Mouse (Mus musculus): ENCODE measurements around the gene Plac1.

The Plac1 gene

GRCm38 (mm10) chrX:53107127-53107526 lies 132.8 kb downstream of the Plac1 start:
- DNase-seq (ENCODE audit: low spot score), result no peak

GRCm38 (mm10) chrX:53101165-53101564 lies 138.7 kb downstream of the Plac1 start:
- DNase-seq (ENCODE audit: low spot score), result no peak

DNA sequence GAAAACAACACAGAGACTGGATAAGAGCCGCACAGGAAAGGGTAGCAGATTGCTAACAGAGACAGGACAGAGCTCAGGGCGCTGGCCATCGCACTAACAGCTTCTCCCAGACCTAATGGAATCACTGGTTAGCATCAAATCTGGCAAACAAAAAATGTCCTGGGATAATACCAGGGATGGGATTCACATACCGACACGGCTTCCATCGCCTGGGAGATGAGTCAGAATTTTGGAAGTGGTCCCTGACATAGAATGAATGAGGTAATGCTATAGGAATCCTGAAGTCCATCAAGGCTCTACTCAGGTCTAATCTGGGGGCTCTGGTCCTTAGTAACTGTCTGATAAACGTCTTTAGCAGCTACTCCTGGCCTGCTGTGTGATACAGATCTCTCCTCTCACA lies 140.0 kb downstream of the Plac1 start:
- no peak for DNase-seq (ENCODE audit: low spot score)

- no peak for DNase-seq (ENCODE audit: low spot score)
Observed at GRCm38 (mm10) chrX:53099266-53099665, 140.6 kb downstream of the Plac1 start.

DNA sequence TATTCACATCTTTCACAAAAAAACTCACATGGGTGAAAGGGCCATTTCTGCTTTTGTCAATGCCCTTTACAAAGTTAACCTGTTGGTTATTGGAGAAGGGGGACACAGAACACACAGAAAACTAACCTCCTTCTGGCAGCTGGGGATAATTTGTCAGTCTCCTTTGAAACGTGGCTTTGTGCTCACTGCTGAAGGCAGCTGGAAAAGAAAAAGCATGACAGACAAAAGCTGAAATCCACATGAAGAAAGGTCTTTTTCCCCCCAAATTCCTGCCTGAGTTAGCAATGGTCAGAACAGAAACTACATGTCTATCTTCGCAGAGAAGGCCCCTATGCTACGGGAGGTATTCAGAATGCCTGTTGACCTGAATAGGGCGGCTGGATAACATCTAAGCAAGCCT lies 141.6 kb downstream of the Plac1 start:
- DNase-seq (ENCODE audit: low spot score), result no peak

DNA sequence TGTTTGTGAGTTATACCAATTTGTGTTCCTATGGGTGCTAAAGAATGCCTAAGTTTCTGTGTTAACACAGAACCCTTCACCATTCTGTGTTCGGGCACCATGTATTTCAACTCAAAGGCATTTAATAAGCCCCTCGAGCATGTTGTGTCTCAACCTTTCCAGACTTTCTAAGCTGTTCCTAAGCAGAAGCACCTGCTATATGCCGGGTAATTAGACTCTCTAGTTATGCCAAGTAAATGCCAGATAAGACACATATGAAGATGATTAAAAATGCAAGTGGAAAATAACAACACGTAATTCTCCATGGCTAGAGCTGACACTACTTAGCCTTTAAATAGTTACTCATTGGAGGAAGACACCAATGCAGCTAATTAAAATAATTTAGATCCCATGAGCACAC lies 142.1 kb downstream of the Plac1 start:
- no peak for DNase-seq (ENCODE audit: low spot score)

DNA sequence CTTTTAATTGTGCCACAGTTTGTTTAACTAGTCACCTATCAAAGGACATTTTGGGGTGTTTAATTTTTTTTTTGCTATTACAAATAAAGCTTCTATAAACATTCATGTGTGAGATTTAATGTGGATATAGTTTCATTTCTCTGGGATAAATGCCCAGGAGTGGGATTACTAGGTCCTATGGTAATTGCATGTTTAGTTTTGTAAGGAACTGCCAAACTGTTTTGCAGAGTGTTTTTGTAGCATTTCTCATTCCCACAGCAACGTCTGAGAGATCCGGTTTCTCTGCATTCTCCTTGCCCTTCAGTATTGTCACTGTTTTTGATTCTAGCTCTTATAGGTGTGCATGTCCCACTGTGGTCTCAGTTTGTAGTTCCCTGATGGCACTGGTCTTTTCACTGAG lies 146.5 kb downstream of the Plac1 start:
- DNase-seq (ENCODE audit: low spot score), result no peak

GRCm38 (mm10) chrX:53088663-53089292 lies 151.1 kb downstream of the Plac1 start:
- DNase-seq (ENCODE audit: low spot score), result no peak

- no peak for DNase-seq (ENCODE audit: low spot score)
Observed at GRCm38 (mm10) chrX:53087202-53087601, 152.7 kb downstream of the Plac1 start.

- no peak for DNase-seq (ENCODE audit: low spot score)
Observed at GRCm38 (mm10) chrX:53085559-53085958, 154.4 kb downstream of the Plac1 start.

DNA sequence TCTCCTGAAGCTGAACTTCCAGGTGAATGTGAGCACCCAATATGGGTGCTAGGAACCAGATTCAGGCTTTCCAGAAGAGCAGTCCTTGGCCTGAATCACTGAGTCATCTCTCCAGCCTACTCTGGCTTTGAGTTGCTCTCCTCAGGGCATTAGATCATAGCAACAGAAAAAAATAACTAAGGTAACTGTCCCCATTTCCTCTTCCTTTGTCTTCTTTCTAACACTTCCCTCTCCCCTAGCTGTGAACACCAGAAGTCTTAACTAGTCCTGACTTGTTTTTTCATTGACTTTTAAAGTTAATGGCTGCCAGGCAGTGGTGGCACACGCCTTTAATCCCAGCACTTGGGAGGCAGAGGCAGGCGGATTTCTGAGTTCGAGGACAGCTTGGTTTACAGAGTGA lies 175.5 kb downstream of the Plac1 start:
- no peak for DNase-seq (ENCODE audit: low spot score)

GRCm38 (mm10) chrX:53059426-53060007 lies 180.4 kb downstream of the Plac1 start:
- no peak for DNase-seq (ENCODE audit: low spot score)

DNA sequence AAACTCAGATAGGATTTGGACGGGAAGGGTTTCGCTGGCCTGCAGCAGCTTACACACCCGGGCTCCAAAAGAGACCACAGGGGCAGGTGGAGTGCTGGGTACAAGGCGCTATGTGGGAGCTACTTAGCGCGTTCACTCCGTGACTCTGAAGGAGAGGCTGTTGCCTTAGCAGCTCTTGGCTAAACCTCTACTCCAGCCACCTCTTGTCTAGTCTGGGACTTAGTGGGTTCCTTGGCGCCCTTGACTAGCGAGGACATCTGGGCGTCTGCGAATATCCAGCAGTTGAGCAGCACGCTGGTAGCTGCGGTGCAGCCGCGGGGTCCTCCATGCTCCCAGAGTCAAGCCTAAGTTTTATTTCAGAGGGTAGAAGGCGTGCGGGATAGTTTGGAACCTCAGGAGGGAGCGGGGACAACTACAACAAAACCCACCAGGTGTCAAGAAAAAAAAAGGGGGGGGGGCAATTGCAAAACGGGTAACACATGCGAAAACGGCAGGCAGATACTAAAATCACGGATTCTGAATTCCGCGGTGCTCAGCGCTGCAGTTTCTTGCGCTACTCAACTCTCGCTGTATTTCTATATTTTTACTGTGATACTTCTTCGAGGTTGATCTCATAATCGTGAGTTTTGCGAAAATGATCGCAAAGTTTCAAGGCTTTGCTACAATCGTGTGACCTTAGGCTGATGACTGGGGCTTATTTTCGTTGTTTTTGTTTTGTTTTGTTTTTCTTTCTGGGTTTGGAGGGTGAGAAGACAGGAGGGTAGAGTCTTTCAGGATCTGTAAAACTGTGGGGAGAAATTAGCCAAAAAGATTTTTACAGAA lies 181.2 kb downstream of the Plac1 start:
- DNase-seq (ENCODE audit: low spot score), result no peak

DNA sequence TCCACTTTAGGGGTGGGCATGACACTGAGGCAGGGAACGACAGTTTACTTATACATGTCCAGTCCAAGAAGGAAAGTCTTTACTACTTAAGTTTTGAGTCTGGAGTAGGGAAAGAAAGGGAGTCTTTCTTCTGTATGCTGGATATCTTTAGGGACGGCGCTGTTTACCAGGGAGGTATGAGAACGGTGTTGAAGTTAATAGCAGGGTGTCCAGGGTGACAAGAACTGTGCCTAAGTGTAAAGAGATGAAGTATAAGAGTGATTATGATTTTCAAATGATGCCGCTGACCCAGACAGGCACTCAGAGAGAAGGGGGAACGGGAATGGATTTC lies 182.2 kb downstream of the Plac1 start:
- DNase-seq (ENCODE audit: low spot score), result no peak

DNA sequence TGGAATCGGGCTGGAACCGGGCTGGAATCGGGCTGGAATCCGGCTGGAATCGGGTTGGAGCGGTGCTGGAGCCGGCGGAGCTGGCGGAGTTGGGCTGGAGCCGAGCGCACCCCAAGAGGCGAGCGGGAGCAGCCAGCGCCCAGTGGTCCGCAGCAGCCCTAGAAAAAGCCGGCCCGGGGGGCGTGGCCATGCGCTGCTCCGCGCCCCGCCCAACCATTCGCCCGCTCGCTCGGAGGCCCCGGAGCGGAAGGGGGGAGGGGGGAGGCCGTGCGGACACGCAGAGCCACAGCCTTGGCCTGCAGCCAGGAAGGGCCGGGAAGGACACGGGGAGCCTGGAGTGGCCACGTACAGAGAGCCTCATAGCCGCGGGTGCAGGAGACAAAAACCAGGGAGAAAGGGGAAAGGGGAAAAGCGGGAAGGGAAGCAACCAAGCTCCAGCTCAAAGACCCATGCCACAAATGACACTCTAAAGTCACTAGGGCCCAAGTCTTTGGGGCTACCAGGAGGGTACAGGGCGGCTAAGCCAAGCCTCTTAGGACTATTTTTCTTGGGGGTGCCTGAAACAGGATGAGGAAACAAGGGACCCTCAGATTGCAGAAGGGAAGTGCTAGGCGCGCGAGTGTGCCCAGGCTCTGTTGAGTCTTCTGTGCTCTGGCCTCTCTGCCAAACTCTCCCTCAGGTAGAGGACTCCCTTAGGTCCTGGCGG lies 182.7 kb downstream of the Plac1 start:
- peak; percentile 87 for DNase-seq (ENCODE audit: low spot score)

- DNase-seq (ENCODE audit: low spot score), result peak; percentile 15
Observed at GRCm38 (mm10) chrX:53056627-53057026, 183.3 kb downstream of the Plac1 start.

DNA sequence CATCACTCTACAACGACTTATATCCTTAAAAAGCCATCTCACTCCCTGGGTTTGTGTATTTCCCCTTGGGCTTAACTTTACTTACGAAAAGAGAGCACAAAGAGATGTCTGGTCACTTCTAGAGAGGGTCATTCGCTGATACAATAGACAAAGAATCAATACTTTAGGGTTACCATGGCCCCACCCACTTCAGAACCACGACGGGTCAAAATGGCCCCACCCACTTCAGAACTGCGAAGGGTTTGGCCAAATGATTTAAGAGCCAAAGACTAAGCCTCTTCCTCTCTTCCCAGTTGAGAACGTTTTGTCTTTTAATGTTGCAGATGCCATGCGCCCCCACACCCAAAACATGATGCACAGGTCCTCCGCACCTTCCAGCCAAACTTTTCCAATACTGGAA lies 184.1 kb downstream of the Plac1 start:
- DNase-seq (ENCODE audit: low spot score), result no peak

DNA sequence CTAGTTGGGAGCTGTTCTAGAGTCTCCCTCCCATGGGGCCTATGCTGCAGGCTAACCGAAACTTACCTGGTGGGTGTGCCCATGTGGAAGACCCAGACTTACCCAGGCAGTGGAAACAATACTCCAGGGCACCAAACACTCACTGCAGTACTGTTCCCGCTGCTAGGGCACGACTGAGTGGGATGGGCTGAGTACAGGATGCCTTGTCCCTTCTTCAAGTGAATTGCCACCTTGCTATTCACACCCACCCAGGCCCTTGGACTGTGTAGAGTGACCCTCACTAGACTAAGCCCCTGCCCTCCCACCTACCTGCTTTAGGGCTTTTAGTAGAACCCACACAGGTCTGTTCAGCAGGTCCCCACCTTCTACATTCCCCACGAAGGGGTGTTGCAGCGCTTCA lies 186.0 kb downstream of the Plac1 start:
- no peak for DNase-seq (ENCODE audit: low spot score)

DNA sequence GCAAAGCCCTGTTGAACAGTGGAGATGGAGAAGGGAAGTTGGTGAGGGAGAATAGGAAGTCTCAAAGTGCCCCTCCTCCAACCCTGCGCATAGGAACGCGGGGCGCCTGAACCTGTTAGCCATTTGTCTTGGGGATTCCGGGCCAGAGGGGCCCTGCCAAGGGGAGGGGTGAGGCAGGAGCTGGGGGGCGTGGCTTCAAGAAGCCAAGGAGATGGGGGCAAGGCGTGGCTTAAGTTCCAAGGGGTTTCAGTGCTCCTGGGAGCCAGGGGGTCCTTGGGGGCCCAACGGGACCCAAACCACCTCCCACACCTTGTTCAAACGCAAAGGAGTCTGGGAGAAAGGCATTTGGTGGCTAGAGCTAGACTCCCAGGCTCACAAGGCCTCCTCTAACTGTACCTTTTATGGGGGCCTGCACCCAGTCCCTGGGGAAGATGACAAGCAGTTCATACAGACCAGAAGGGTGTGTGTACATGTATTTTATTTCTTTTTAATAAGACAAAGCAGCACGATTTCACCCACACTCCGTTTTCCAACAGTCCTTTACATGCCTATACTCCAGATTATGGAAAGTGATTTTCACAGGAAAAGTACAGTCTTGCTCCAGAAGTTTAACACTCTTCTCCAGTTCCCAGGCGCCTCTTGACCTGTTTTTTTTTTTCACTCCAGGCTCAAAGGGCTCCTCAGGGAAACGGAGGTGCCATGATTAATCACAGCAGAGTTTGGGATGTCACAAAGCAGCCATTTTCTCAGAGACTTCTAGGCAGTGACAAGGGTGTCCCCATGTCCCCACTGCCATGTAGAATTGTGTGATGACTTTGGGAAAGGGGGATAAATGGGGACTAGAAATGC lies 187.0 kb downstream of the Plac1 start:
- DNase-seq (ENCODE audit: low spot score), result peak; percentile 37

DNA sequence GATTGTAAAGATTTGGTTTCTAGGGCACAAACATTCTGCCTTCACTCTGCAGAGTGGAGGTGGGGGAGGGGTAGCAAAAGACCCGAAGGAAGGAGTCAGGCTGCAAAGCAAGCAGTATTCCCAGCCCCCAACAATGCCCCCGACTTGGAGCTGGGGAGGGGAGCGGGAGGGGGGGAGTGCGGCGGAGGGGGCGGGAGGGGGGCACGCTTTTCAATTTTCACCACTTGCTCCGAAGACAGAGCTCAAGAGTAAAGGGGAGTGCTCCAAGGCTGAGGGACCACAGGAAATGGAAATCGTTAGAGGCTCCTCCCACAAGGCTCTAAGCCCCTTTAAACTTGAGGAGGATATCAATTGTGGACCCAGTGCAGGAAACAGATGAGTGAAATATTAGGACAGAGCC lies 189.6 kb downstream of the Plac1 start:
- no peak for DNase-seq (ENCODE audit: low spot score)

GRCm38 (mm10) chrX:53049196-53049595 lies 190.7 kb downstream of the Plac1 start:
- DNase-seq (ENCODE audit: low spot score), result no peak

DNA sequence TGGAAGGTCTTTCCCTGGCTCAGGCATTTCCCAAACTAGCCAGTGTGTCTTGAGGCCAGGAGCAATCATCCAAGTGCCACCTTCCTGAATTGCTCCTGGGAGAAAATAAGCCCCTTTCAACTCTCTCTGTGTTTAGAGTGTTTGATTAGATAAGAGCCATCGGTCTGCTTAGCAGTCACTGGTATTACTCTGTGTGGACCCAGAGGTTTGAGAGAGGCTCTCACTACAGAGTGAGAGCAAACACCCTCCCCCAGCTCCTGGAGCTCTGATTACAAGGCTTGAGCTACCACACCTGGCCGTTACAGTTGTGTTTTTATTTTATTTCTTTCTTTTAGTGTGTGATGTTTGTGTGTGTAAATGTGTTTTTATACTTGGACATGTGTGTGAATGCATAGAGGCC lies 193.0 kb downstream of the Plac1 start:
- DNase-seq (ENCODE audit: low spot score), result no peak
